Mouse (Mus musculus) E14TG2a.4 (cell line): ENCODE measurements around the gene Adora3.

ENCODE experiments used
- H3K27me3 ChIP-seq: 2 replicates; pipeline ENCODE4 v1.6.1; 2014; ENCODE audit warnings: low read length, control low read depth; ENCODE audit not compliant: insufficient read depth
- H3K36me3 ChIP-seq: 2 replicates; pipeline ENCODE4 v1.6.1; 2014; ENCODE audit warnings: low read length, control low read depth; ENCODE audit not compliant: insufficient read depth
- H3K4me1 ChIP-seq: replicated peaks from 2 replicates; pipeline ENCODE4 v1.6.1; 2014; ENCODE audit warnings: low read depth, low read length, control low read depth
- H3K4me3 ChIP-seq: replicated peaks from 2 replicates; pipeline ENCODE4 v1.5.1; 2014; ENCODE audit warnings: mild to moderate bottlenecking, low read length
- H3K9me3 ChIP-seq: 2 replicates; pipeline ENCODE4 v1.6.1; 2014; ENCODE audit warnings: low read length, control low read depth
- CTCF ChIP-seq: conservative IDR thresholded peaks from 2 replicates; pipeline ENCODE4 v1.5.1; 2014; ENCODE audit warnings: low read length
- NANOG ChIP-seq: IDR thresholded peaks from 2 replicates; pipeline ENCODE4 v1.6.1; 2014; ENCODE audit warnings: borderline replicate concordance, low read length, mixed read lengths
- POU5F1 ChIP-seq: IDR thresholded peaks from 2 replicates; pipeline ENCODE4 v1.6.1; 2014; ENCODE audit warnings: low read length, borderline replicate concordance

Adora3 gene

DNA sequence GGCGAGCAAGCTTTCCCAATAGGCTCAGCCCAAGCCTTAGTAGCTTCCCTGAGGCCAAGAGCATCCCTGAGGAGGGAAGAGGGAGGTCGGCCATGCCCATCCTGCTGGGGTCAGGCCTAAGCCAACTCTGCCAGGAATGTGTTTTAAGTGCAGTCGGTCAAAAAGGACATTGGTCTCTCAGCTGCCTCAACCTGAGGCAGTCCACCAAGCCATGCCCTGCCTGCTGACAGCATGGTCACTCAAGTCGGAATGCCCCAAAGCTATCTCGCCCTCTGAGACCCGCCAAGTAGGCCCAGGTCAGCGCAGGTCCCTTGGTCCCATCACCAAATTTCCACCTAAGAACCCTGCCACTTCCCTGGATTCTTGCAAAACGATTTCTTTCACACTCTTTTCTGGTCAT lies 8.1 kb downstream of the Adora3 start:
- Histone ChIP-seq H3K4me3 (no peak overlapping the region), H3K4me1 (0 out of 2 replicates have a peak, but pooled peaks cover 3% of the 10 kb centered on the region), H3K27me3 (0 out of 2 replicates have a peak, but pooled peaks cover 3% of the 10 kb centered on the region), H3K9me3 (no peaks in the 10 kb centered on the region), H3K36me3 (no peaks in the 10 kb centered on the region)
- no peak for TF ChIP-seq CTCF
- no peak for TF ChIP-seq POU5F1
- TF ChIP-seq NANOG = no peak

DNA sequence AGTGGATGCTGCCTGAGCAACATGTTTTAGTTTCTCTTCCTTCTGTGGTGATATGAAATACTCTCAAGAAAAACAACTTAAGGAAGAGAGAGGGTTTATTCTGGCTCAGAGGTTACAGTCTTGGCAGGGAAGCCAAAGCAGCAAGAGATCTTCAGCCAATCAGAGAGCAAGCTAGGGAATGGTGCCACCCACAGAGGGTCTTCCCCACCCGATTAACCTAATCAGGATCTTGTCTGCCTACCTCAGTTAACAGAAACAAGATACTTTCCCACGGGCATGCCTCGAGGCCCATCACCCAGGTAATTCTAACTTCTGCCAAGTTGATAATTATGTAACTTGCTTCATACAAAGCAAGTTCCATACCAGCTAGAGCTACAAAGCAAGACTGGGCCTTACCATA lies 9.8 kb downstream of the Adora3 start:
- TF ChIP-seq POU5F1 = no peak
- no peak for TF ChIP-seq CTCF
- TF ChIP-seq NANOG = no peak
- H3K36me3 ChIP-seq = no peaks in the 10 kb centered on the region
- 0 out of 2 replicates have a peak, but pooled peaks cover 3% of the 10 kb centered on the region for H3K27me3 ChIP-seq
- no peak overlapping the region for H3K4me3 ChIP-seq
- 0 out of 2 replicates have a peak, but pooled peaks cover 3% of the 10 kb centered on the region for H3K4me1 ChIP-seq
- no peaks in the 10 kb centered on the region for H3K9me3 ChIP-seq

DNA sequence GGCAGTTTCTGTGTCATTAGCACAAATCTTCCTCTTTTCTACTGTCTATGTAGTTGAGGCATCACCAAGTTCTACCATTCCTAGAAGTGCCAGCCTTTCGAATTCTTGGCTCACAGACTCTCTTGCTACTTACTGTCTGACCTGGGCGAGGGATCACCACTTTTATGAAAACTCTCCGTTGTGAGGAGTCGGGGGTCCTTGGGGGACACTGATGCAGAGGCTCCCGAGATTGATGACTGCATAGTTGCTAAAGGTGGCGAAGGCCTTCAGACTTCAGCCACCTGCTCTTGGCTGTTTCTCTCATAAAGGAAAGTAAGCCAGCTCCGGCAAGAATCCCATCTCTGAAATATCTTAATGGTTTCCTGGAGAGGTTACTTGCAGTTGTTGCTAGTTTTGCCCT lies 11.4 kb downstream of the Adora3 start:
- Histone ChIP-seq H3K4me1 (0 out of 2 replicates have a peak, but pooled peaks cover 3% of the 10 kb centered on the region), H3K4me3 (no peak overlapping the region), H3K36me3 (no peaks in the 10 kb centered on the region), H3K9me3 (no peaks in the 10 kb centered on the region), H3K27me3 (0 out of 2 replicates have a peak, but pooled peaks cover 3% of the 10 kb centered on the region)
- TF ChIP-seq POU5F1 (no peak), NANOG (no peak), CTCF (no peak)

DNA sequence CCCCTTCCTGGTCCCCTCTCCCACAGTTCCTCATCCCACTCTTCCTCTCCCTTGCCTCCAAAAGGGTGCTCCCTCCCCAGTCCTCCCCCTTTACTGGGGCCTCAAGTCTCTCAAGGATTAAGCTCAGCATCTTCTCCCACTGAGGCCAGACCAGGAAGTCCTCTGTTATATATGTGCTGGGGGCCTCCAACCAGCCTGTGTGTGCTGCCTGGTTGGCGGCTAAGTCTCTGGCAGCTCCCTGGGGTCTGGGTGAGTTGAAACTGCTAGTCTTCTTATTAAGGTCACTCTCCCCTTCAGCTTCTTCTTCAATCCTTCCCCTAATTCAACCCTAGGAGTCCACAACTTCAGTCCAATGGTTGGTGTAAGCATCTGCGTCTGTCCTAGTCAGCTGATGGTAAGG lies 12.5 kb downstream of the Adora3 start:
- H3K36me3 ChIP-seq = no peaks in the 10 kb centered on the region
- TF ChIP-seq NANOG = no peak
- H3K4me1 ChIP-seq = 0 out of 2 replicates have a peak, but pooled peaks cover 3% of the 10 kb centered on the region
- no peaks in the 10 kb centered on the region for H3K9me3 ChIP-seq
- H3K27me3 ChIP-seq = 0 out of 2 replicates have a peak, but pooled peaks cover 3% of the 10 kb centered on the region
- H3K4me3 ChIP-seq = no peak overlapping the region

DNA sequence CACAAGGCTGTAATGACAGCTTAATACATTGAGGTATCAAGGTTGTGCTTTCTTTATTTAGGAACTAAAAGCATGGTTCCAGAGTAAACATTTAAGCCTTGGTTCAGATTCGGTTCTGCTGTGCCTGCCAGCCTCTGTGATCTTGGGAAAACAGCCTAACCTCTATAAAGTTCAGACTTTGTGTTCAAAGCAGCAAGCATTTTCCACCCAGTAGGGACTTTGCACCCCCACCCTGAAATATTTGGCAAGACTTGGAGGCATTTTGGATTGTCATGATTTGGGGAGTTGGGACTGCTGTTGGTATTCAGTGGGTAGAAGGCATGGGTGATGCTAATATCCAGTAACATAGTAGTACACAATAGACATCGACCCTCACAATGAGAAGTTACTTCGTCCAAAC lies 18.3 kb downstream of the Adora3 start:
- Histone ChIP-seq H3K9me3 (no peaks in the 10 kb centered on the region), H3K36me3 (no peaks in the 10 kb centered on the region), H3K27me3 (peaks cover 4% of the 10 kb centered on the region; the same call in 1 of the 2 replicates), H3K4me3 (no peak overlapping the region), H3K4me1 (peaks cover 18% of the 10 kb centered on the region)
- TF ChIP-seq NANOG (no peak), POU5F1 (no peak), CTCF (no peak)

DNA sequence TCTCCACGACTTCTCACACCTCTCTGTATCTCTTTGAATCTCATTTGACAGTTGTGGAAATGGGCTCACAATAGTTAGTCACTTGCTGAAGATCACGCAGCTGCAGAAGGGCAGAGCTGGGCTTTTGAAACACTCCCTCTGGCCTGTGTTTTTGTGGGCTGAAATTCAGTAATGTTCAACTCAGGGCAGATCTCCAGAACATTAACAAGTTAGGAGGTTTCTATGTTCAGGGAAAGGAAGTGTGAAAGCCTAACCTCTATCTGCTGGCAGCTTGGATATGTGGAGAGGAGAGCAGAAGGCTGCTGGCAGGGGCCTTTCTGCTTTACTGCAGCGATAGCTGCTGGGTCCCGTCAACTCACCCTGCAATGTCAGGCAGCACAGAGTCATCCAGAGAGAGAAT lies 19.6 kb downstream of the Adora3 start:
- peaks cover 4% of the 10 kb centered on the region; the same call in 1 of the 2 replicates for H3K27me3 ChIP-seq
- peaks cover 31% of the 10 kb centered on the region for H3K4me1 ChIP-seq
- H3K36me3 ChIP-seq = no peaks in the 10 kb centered on the region
- H3K4me3 ChIP-seq = no peak overlapping the region
- no peak for TF ChIP-seq NANOG
- TF ChIP-seq POU5F1 = no peak
- no peak for TF ChIP-seq CTCF
- H3K9me3 ChIP-seq = no peaks in the 10 kb centered on the region

DNA sequence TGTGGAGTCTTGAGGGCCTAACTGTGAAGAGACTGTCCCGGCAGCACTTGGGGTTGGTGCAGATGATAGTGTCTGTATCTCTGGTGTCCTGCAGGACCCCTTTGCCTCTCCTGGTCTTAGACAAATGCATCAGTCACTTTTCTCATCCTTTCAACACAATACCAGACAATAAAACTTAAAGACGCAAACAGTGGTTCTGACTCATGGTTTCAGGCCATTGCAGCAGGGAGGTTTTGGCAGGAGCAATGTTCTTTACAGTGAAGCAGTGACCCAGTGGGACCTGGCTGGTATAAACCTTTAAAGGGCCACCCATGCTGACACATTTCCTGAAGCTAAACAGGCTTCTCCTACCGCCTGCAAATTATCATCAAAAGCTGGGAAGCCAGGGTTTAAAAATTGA lies 20.5 kb downstream of the Adora3 start:
- TF ChIP-seq POU5F1 (no peak), NANOG (no peak), CTCF (no peak)
- Histone ChIP-seq H3K27me3 (peaks cover 4% of the 10 kb centered on the region; the same call in 1 of the 2 replicates), H3K36me3 (no peaks in the 10 kb centered on the region), H3K4me1 (peaks cover 34% of the 10 kb centered on the region), H3K4me3 (no peak overlapping the region), H3K9me3 (no peaks in the 10 kb centered on the region)

DNA sequence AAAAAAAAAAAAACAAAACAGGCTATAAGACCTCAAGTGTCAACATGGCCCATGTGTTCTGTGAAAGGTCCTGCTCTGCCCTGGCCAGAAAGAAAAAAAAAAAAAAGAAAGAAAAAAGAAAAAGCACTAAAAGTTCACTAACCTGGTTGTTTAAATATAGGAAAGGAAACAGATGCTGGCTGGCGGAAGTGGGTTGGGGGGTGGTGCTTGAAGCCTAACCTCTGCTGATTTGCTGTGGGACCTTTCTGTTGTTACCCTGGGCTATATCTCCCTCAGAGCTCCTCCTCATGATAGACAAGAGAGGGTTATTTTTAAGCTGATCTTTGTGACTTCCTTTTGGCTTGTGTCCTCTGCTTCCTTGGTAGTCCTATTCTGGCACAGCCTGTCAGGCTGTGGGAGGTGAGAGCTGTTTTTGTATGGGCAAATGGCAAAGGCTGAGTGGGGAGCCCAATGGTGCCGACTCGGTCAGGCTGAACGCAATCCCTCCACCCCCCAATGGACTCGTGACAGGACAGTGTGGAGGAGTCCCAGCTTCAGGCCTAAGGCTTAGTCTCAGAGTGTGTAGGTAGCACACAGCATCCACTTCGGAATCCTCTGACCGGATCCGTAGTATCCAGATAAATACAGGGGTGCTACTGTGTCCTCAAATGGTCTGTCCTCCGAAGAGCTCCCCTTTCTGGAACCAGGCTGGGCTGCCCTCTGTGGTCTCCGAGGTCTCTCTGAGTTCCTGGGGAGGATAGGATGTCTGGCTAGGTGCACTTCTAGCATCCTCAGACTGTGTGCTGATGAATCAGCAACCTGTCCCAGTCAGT lies 21.3 kb downstream of the Adora3 start:
- TF ChIP-seq POU5F1 = no peak
- no peak for TF ChIP-seq NANOG
- no peak for TF ChIP-seq CTCF
- Histone ChIP-seq H3K9me3 (no peaks in the 10 kb centered on the region), H3K36me3 (no peaks in the 10 kb centered on the region), H3K27me3 (peaks cover 4% of the 10 kb centered on the region; the same call in 1 of the 2 replicates), H3K4me1 (peaks cover 34% of the 10 kb centered on the region), H3K4me3 (no peak overlapping the region)
